ENCODE assay signal across 8 mouse cellular contexts in the genomic region with DNA sequence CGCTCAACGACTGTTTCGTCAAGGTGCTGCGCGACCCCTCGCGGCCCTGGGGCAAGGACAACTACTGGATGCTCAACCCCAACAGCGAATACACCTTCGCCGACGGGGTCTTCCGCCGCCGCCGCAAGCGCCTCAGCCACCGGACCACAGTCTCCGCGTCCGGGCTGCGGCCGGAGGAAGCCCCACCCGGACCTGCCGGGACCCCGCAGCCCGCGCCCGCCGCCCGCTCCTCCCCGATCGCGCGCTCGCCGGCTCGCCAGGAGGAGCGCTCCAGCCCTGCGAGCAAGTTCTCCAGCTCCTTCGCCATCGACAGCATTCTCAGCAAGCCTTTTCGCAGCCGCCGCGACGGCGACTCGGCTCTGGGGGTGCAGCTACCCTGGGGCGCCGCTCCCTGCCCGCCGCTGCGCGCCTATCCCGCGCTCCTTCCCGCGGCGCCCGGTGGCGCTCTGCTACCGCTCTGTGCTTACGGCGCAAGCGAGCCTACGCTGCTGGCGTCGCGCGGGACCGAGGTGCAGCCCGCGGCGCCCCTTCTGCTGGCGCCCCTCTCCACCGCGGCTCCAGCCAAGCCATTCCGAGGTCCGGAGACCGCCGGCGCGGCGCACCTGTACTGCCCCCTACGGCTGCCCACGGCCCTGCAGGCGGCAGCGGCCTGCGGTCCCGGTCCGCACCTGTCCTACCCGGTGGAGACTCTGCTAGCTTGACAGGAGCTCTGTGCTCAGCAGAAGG. TPM values are rescaled to one million over a fixed set of nuclear protein-coding genes. Genes with fewer than 3 reads are reported as not detected.
DNase-seq lines count a peak whose midpoint lies in the region; ATAC-seq lines count a peak whose summit lies in the region.

No protein-coding gene starts in this region.

- peak; percentile 48 for ATAC-seq in CD4-positive, CD25-positive, alpha-beta regulatory T cell, adult 4 months
- peak; percentile 61 for ATAC-seq in lung, embryonic 16.5 days (ENCODE audit: low read depth)

- DNase-seq in adrenal gland, postnatal 36 days = peak; percentile 74 to 82
- DNase-seq in forebrain, embryonic 10.5 days (ENCODE audit: extremely low spot score, low spot score) = peak; percentile 60
- peak; percentile 48 to 59 for DNase-seq in heart, postnatal 36 days
- DNase-seq in kidney, postnatal 36 days = peak; percentile 72 to 86
- DNase-seq in ovary, postnatal 36 days (ENCODE audit: low spot score) = peak; percentile 73
- DNase-seq in c-Kit-positive CD71-positive TER-119-positive erythroid progenitor cells, embryonic 14.5 days (ENCODE audit: low spot score) = no peak

- 1% methylated on average over 92 of the region's 92 CpGs for WGBS in forebrain, embryonic 10.5 days
- WGBS in lung, embryonic 16.5 days = 1% methylated on average over 91 of the region's 92 CpGs

- H3K9me3 ChIP-seq in forebrain, embryonic 10.5 days = no peaks in the 10 kb centered on the region
- no peaks in the 10 kb centered on the region for H3K9me3 ChIP-seq in lung, embryonic 16.5 days (ENCODE audit: control insufficient read depth, low read length)

- H3K4me2 ChIP-seq in lung, embryonic 16.5 days (ENCODE audit: low read depth, low read length) = peak overlapping the region; percentile 100

- no peaks in the 10 kb centered on the region for H3K36me3 ChIP-seq in forebrain, embryonic 10.5 days (replicated peaks)
- no peaks in the 10 kb centered on the region for H3K36me3 ChIP-seq in lung, embryonic 16.5 days (ENCODE audit: control insufficient read depth, insufficient read depth, low read length)

- peak overlapping the region; percentile 64 for H3K9ac ChIP-seq in lung, embryonic 16.5 days (ENCODE audit: low read length)

- peak overlapping the region; percentile 70 for H3K4me3 ChIP-seq in forebrain, embryonic 10.5 days
- peak overlapping the region; percentile 64 for H3K4me3 ChIP-seq in lung, embryonic 16.5 days (ENCODE audit: low read length)

- H3K27ac ChIP-seq in forebrain, embryonic 10.5 days = peak overlapping the region; percentile 53; the same call in 1 of the 2 replicates
- no peak overlapping the region for H3K27ac ChIP-seq in lung, embryonic 16.5 days (ENCODE audit: low read length)

- peaks cover 43% of the 10 kb centered on the region for H3K4me1 ChIP-seq in forebrain, embryonic 10.5 days
- H3K4me1 ChIP-seq in lung, embryonic 16.5 days (replicated peaks; ENCODE audit: control insufficient read depth, insufficient read depth, low read length) = peaks cover 13% of the 10 kb centered on the region

- peaks cover 100% of the 10 kb centered on the region for H3K27me3 ChIP-seq in forebrain, embryonic 10.5 days (ENCODE audit: poor library complexity, severe bottlenecking)
- H3K27me3 ChIP-seq in lung, embryonic 16.5 days (ENCODE audit: control insufficient read depth, insufficient read depth, low read depth, low read length) = peaks cover 77% of the 10 kb centered on the region

- intact Hi-C loops in heart, postnatal 36 days (cut with DNase I) = loop anchor here (2.0 to 5.0 kb wide), 3 partner anchors 58 to 477 kb away; no protein-coding TSS in a partner anchor

RNA-seq across cellular contexts. Expression of a gene that starts 0.4 kb away (rescaled TPM):
- polyA plus RNA-seq in CD4-positive, CD25-positive, alpha-beta regulatory T cell, adult 4 months (2017; shearing (Covaris generic)) = not detected
- total RNA-seq in adrenal gland, postnatal 36 days (2021) = not detected
- not detected in 2 replicates for polyA plus RNA-seq in forebrain, embryonic 10.5 days (2016; fragmentation: Nextera tagmentation; extraction: Ambion mirVana)
- under 1 TPM in 1 of 2 experiments, not detected in 1; 0.08 TPM for total RNA-seq in heart, postnatal 36 days (2021)
- not detected in 2 replicates for polyA plus RNA-seq in lung, embryonic 16.5 days (2015; fragmentation: Nextera tagmentation; extraction: Ambion mirVana)

RNA-seq across cellular contexts. Expression of a gene that starts 3.6 kb away (rescaled TPM):
- not detected for polyA plus RNA-seq in CD4-positive, CD25-positive, alpha-beta regulatory T cell, adult 4 months (2017; shearing (Covaris generic))
- total RNA-seq in adrenal gland, postnatal 36 days (2021) = under 1 TPM; 0.10 to 0.26 TPM
- polyA plus RNA-seq in forebrain, embryonic 10.5 days (2016; fragmentation: Nextera tagmentation; extraction: Ambion mirVana) = 0.59 and 0.71 TPM in 2 replicates
- under 1 TPM; 0.33 TPM for total RNA-seq in heart, postnatal 36 days (2021)
- polyA plus RNA-seq in lung, embryonic 16.5 days (2015; fragmentation: Nextera tagmentation; extraction: Ambion mirVana) = 0.79 and 0.88 TPM in 2 replicates
